Mouse (Mus musculus) hindbrain, embryonic 11.5 days (tissue): ENCODE data around the gene Bcar3. TPM values are rescaled to one million over a fixed set of nuclear protein-coding genes. Genes with fewer than 3 reads are reported as not detected.
"Not testable (repeated sequence)": the region's sequence is repeated elsewhere in the genome, so short reads cannot be mapped to it uniquely, and the experiment has no call there.

ENCODE experiments used
- ATAC-seq: fragments of 200-750 bp; cut with Nextera tagmentation; 2 replicates; pipeline ENCODE4 v1.8.0; 2017; ENCODE audit warnings: mild to moderate bottlenecking, moderate TSS enrichment, moderate library complexity; ENCODE audit not compliant: low FRiP score
- DNase-seq: peaks from one replicate; pipeline ENCODE4 v3.0.0-alpha.2; 2015; ENCODE audit warnings: low spot score
- H3K27ac ChIP-seq: fragments of 300-500 bp; sonication (generic); 2 replicates; pipeline ENCODE4 v1.5.1; 2014; ENCODE audit warnings: mild to moderate bottlenecking, low read depth, low read length
- H3K27me3 ChIP-seq: fragments of 300-500 bp; sonication (generic); 2 replicates; pipeline ENCODE4 v1.6.1; 2014; ENCODE audit warnings: mild to moderate bottlenecking, low read length, moderate library complexity, mixed read lengths; ENCODE audit not compliant: control insufficient read depth, insufficient read depth
- H3K36me3 ChIP-seq: fragments of 300-500 bp; sonication (generic); 2 replicates; pipeline ENCODE4 v1.6.1; 2014; ENCODE audit warnings: mild to moderate bottlenecking, low read length, moderate library complexity, mixed read lengths; ENCODE audit not compliant: control insufficient read depth, insufficient read depth
- H3K4me1 ChIP-seq: fragments of 300-500 bp; sonication (generic); replicated peaks from 2 replicates; pipeline ENCODE4 v1.6.1; 2014; ENCODE audit warnings: low read length, mixed read lengths; ENCODE audit not compliant: control insufficient read depth, insufficient read depth
- H3K4me2 ChIP-seq: fragments of 300-500 bp; sonication (generic); replicated peaks from 2 replicates; pipeline ENCODE4 v1.6.1; 2014; ENCODE audit warnings: mild to moderate bottlenecking, low read depth, low read length
- H3K4me3 ChIP-seq: fragments of 300-500 bp; sonication (generic); 2 replicates; pipeline ENCODE4 v1.5.1; 2014; ENCODE audit warnings: low read depth, low read length
- H3K9ac ChIP-seq: fragments of 300-500 bp; sonication (generic); 2 replicates; pipeline ENCODE4 v1.6.1; 2014; ENCODE audit warnings: low read depth, low read length
- H3K9me3 ChIP-seq: fragments of 300-500 bp; sonication (generic); 2 replicates; pipeline ENCODE4 v1.6.1; 2016; ENCODE audit warnings: low read length; ENCODE audit not compliant: control insufficient read depth
- WGBS: fragments of 180-500 bp; shearing (Covaris S2); extraction: QIAGEN DNeasy Blood & Tissue Kit; methylation state at CpG from one replicate; pipeline ENCODE4 v1.1.7; 2014; 5-methylcytosine and 5-hydroxymethylcytosine counted together
- polyA plus RNA-seq: library from polyadenylated mRNA; unstranded; fragments of >200 nt; fragmentation: Nextera tagmentation; extraction: Ambion mirVana; gene quantifications from 2 replicates; pipeline ENCODE4 v1.2.1, GENCODE M21; 2014

Bcar3 gene
- polyA plus RNA-seq, 1 experiment from 2014 or later: 6.7 TPM

- H3K9ac ChIP-seq: no peak overlapping the region
- no peaks in the 10 kb centered on the region for H3K36me3 ChIP-seq
- 68% methylated on average over 12 of the region's 12 CpGs for WGBS
- no peak overlapping the region for H3K27ac ChIP-seq
- H3K4me3 ChIP-seq: no peak overlapping the region
- H3K4me1 ChIP-seq: no peaks in the 10 kb centered on the region
- no peak for DNase-seq
- no peak for ATAC-seq
- no peaks in the 10 kb centered on the region for H3K27me3 ChIP-seq
- no peak overlapping the region for H3K4me2 ChIP-seq
- no peaks in the 10 kb centered on the region for H3K9me3 ChIP-seq
Observed at GRCm38 (mm10) chr3:122391816-122392215, 97.9 kb downstream of the Bcar3 start.

- not testable (repeated sequence) for H3K4me1 ChIP-seq, H3K36me3 ChIP-seq, H3K4me3 ChIP-seq, H3K9ac ChIP-seq, DNase-seq, H3K4me2 ChIP-seq, H3K27ac ChIP-seq, H3K9me3 ChIP-seq, H3K27me3 ChIP-seq, ATAC-seq
- 60% methylated on average over 4 of the region's 4 CpGs for WGBS
Observed at GRCm38 (mm10) chr3:122393411-122393810, 99.5 kb downstream of the Bcar3 start.

- DNase-seq (no peak), ATAC-seq (no peak)
- no peaks in the 10 kb centered on the region for H3K4me1 ChIP-seq
- no peaks in the 10 kb centered on the region for H3K36me3 ChIP-seq
- H3K4me3 ChIP-seq: no peak overlapping the region
- no peaks in the 10 kb centered on the region for H3K9me3 ChIP-seq
- no peaks in the 10 kb centered on the region for H3K27me3 ChIP-seq
- no peak overlapping the region for H3K9ac ChIP-seq
- no peak overlapping the region for H3K4me2 ChIP-seq
- 82% methylated on average over 12 of the region's 12 CpGs for WGBS
- no peak overlapping the region for H3K27ac ChIP-seq
Observed at GRCm38 (mm10) chr3:122393836-122394374, 100.0 kb downstream of the Bcar3 start.

GRCm38 (mm10) chr3:122396957-122397356 lies 103.0 kb downstream of the Bcar3 start:
- no peaks in the 10 kb centered on the region for H3K36me3 ChIP-seq
- H3K4me1 ChIP-seq: no peaks in the 10 kb centered on the region
- 94% methylated on average over 4 of the region's 4 CpGs for WGBS
- H3K9me3 ChIP-seq: no peaks in the 10 kb centered on the region
- DNase-seq: no peak
- H3K27ac ChIP-seq: no peak overlapping the region
- no peak for ATAC-seq
- no peak overlapping the region for H3K9ac ChIP-seq
- no peaks in the 10 kb centered on the region for H3K27me3 ChIP-seq
- no peak overlapping the region for H3K4me3 ChIP-seq
- no peak overlapping the region for H3K4me2 ChIP-seq

DNA sequence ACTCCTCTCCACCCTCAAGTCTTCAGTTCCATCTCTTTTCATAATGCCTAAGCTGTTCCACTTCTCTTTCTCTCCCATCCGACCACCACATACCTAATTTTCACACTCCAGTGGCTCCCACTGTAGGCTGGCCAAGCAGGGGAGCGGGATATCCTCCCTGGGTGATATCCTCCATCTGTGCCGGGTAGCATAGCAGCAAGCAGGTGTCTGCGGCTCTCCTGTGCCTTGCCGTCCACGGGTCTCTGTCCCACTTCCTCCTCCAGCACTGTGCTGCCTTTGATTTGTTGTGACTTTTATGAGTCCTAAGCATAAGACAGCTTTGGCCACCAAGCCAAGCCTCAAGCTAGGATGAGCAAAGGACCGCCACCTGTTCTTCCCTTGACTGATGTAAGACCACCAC lies 103.5 kb downstream of the Bcar3 start:
- no peaks in the 10 kb centered on the region for H3K27me3 ChIP-seq
- H3K36me3 ChIP-seq: no peaks in the 10 kb centered on the region
- no peak overlapping the region for H3K4me2 ChIP-seq
- WGBS: 78% methylated on average over 7 of the region's 7 CpGs
- H3K4me3 ChIP-seq: no peak overlapping the region
- H3K9ac ChIP-seq: no peak overlapping the region
- H3K27ac ChIP-seq: no peak overlapping the region
- ATAC-seq (no peak), DNase-seq (no peak)
- no peaks in the 10 kb centered on the region for H3K9me3 ChIP-seq
- H3K4me1 ChIP-seq: no peaks in the 10 kb centered on the region

DNA sequence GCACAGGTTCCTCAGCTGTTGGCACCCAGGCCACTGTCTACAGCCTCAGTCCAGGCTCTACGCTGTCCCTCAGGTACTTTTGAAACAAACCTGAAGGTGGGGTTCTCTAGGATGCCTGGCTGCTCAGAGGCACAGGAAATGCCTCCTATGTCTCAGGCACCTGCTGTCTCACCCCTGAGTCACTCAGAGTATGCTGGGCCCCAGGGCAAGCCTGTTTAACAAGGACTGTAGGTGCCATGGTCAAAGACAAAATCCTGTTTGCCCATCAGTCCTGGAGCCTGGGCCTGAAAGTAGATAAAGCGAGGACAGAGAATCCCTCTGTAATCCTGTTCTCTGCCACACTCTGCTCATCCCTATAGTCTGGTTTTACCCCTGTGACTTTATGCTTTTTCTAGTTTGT lies 107.1 kb downstream of the Bcar3 start:
- H3K4me1 ChIP-seq: no peaks in the 10 kb centered on the region
- no peak overlapping the region for H3K27ac ChIP-seq
- WGBS: 95% methylated on average over 2 of the region's 2 CpGs
- no peaks in the 10 kb centered on the region for H3K36me3 ChIP-seq
- no peak for DNase-seq
- H3K27me3 ChIP-seq: no peaks in the 10 kb centered on the region
- no peak overlapping the region for H3K4me3 ChIP-seq
- H3K4me2 ChIP-seq: no peak overlapping the region
- ATAC-seq: no peak
- no peak overlapping the region for H3K9ac ChIP-seq
- no peaks in the 10 kb centered on the region for H3K9me3 ChIP-seq

GRCm38 (mm10) chr3:122402143-122402542 lies 108.2 kb downstream of the Bcar3 start:
- H3K27me3 ChIP-seq: no peaks in the 10 kb centered on the region
- H3K9ac ChIP-seq: no peak overlapping the region
- no peak overlapping the region for H3K4me2 ChIP-seq
- ATAC-seq (no peak), DNase-seq (no peak)
- no peak overlapping the region for H3K27ac ChIP-seq
- H3K4me1 ChIP-seq: no peaks in the 10 kb centered on the region
- WGBS: 62% methylated on average over 5 of the region's 5 CpGs
- no peaks in the 10 kb centered on the region for H3K9me3 ChIP-seq
- no peaks in the 10 kb centered on the region for H3K36me3 ChIP-seq
- no peak overlapping the region for H3K4me3 ChIP-seq

DNA sequence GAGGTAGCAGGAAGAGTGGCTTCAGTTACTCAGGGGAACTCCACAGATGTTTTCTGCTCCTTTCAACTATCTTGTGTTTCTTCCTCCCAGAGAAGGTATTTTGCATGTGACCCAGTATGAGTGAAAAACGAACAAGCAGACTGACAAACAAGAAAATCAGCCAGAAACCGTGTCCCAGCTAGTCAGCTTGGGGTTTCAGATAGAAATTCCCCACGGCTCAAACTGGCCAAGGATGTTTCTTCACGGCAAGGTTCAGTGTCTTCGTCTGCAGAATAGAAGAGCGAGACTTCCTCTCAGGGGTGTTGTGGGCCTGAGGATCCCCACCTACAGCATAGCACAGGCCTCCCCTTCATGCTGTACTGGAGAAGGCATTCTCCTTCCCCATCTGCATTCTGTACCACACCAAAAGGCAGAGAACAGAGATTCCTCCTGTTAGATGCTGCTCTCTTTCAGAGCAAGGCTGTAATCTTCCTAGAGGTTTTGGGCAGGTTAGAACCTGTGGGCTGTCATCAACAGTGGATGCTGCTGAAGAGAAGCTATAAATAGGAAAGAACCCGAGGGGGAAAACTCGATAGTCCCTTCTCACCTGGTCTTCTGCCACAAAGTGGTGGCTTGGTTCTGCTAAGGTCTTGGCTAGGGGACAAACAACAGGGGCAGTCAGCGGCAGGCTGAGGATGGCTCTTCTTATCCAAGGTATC lies 110.1 kb downstream of the Bcar3 start:
- Histone ChIP-seq H3K4me3 (no peak overlapping the region), H3K4me2 (no peak overlapping the region), H3K9ac (no peak overlapping the region), H3K4me1 (no peaks in the 10 kb centered on the region), H3K27me3 (no peaks in the 10 kb centered on the region), H3K9me3 (no peaks in the 10 kb centered on the region), H3K36me3 (no peaks in the 10 kb centered on the region), H3K27ac (no peak overlapping the region)
- WGBS: 76% methylated on average over 9 of the region's 9 CpGs
- DNase-seq (no peak), ATAC-seq (no peak)

DNA sequence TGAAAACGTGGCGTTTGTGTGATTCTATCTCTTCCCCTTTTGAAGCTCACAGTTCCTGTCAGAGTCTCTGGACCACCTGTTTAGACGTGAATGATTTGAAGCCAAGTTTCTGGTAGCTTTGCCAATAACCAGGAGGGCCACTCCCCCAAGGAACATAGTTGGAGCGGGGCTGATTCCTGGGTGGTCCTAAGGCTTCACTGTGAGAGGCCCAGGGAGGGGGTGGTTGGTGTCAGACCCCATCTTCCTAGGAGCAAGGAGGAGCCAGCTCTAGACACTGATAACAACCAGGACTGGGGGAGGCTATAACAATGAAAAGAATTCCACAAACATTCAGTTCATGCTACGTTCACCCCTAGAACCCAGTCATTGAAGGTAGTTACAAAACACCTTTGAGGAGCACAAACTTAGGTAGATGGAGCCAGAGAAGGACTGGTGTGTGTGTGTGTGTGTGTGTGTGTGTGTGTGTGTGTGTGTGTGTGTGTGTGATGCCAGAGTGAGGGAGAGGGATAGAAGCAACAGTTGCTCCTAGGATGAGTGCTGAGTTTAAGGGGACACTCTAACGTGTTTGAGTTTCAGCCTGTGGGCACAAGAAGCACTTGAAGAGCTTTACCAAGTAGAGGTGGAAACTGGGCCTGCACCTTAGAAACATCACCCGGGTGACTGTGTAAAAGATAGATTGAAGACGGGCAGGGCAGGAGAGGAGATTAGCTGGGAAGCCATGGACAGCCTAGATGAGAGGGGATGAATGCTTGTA lies 111.4 kb downstream of the Bcar3 start:
- 77% methylated on average over 8 of the region's 8 CpGs for WGBS
- Histone ChIP-seq H3K36me3 (no peaks in the 10 kb centered on the region), H3K9me3 (no peaks in the 10 kb centered on the region), H3K4me3 (no peak overlapping the region), H3K4me2 (no peak overlapping the region), H3K27me3 (no peaks in the 10 kb centered on the region), H3K9ac (no peak overlapping the region), H3K27ac (no peak overlapping the region), H3K4me1 (no peaks in the 10 kb centered on the region)
- ATAC-seq (no peak), DNase-seq (no peak)
